Mouse (Mus musculus) heart, embryonic 14.5 days (tissue): ENCODE results near the gene Sh3tc1. TPM values are rescaled to one million over a fixed set of nuclear protein-coding genes. Genes with fewer than 3 reads are reported as not detected.

ENCODE experiments used
- ATAC-seq: fragments of 200-750 bp; cut with Nextera tagmentation; 2 replicates; pipeline ENCODE4 v1.8.0; 2017; ENCODE audit warnings: low read depth, moderate TSS enrichment; ENCODE audit not compliant: insufficient number of reproducible peaks, insufficient read depth, low FRiP score
- H3K27ac ChIP-seq, 2 experiments: fragments of 200-500 bp in 1 of 2; fragments of 300-500 bp in 1 of 2; sonication (generic) in 1 of 2; replicated peaks in 1 of 2; 2 replicates each; pipeline ENCODE4 v1.5.1; 2012 to 2014; ENCODE audit warnings: low read depth in 2 of 2, low read length in 2 of 2, control low read depth in 1 of 2, mild to moderate bottlenecking in 1 of 2, mixed read lengths in 1 of 2; ENCODE audit not compliant: control insufficient read depth in 1 of 2, insufficient read depth in 1 of 2
- H3K27me3 ChIP-seq: fragments of 300-500 bp; sonication (generic); 2 replicates; pipeline ENCODE4 v1.6.1; 2014; ENCODE audit warnings: mild to moderate bottlenecking, low read length, control low read depth; ENCODE audit not compliant: control insufficient read depth, insufficient read depth
- H3K36me3 ChIP-seq: fragments of 300-500 bp; sonication (generic); 2 replicates; pipeline ENCODE4 v1.6.1; 2014; ENCODE audit warnings: mild to moderate bottlenecking, control low read depth, low read length, mixed read lengths; ENCODE audit not compliant: control insufficient read depth, insufficient read depth
- H3K4me1 ChIP-seq, 2 experiments: fragments of 200-500 bp in 1 of 2; fragments of 300-500 bp in 1 of 2; sonication (generic) in 1 of 2; 2 replicates each; pipeline ENCODE4 v1.6.1; 2012 to 2014; ENCODE audit warnings: low read length in 2 of 2, control low read depth in 1 of 2, mixed read lengths in 1 of 2; ENCODE audit not compliant: control insufficient read depth in 2 of 2, insufficient read depth in 2 of 2
- H3K4me2 ChIP-seq: fragments of 300-500 bp; sonication (generic); 2 replicates; pipeline ENCODE4 v1.6.1; 2014; ENCODE audit warnings: mild to moderate bottlenecking, low read length
- H3K4me3 ChIP-seq, 2 experiments: fragments of 200-500 bp in 1 of 2; fragments of 300-500 bp in 1 of 2; sonication (generic) in 1 of 2; 2 replicates each; pipeline ENCODE4 v1.5.1; 2012 to 2014; ENCODE audit warnings: low read length in 2 of 2, mild to moderate bottlenecking in 2 of 2, control low read depth in 1 of 2, low read depth in 1 of 2, moderate library complexity in 1 of 2; ENCODE audit not compliant: control insufficient read depth in 1 of 2, insufficient read depth in 1 of 2
- H3K9ac ChIP-seq: fragments of 300-500 bp; sonication (generic); 2 replicates; pipeline ENCODE4 v1.6.1; 2014; ENCODE audit warnings: mild to moderate bottlenecking, low read length
- H3K9me3 ChIP-seq: fragments of 300-500 bp; sonication (generic); 2 replicates; pipeline ENCODE4 v1.6.1; 2016; ENCODE audit warnings: low read length, control low read depth; ENCODE audit not compliant: control insufficient read depth
- WGBS: fragments of 180-500 bp; shearing (Covaris S2); extraction: QIAGEN DNeasy Blood & Tissue Kit; methylation state at CpG from one replicate; pipeline ENCODE4 v1.1.7; 2014; 5-methylcytosine and 5-hydroxymethylcytosine counted together
- polyA plus RNA-seq: library from polyadenylated mRNA; unstranded; fragments of >200 nt; fragmentation: Nextera tagmentation; extraction: Ambion mirVana; gene quantifications from 2 replicates; pipeline ENCODE4 v1.2.1, GENCODE M21; 2014

Sh3tc1 gene
- polyA plus RNA-seq, 1 experiment from 2014 or later, result 6.3 TPM

GRCm38 (mm10) chr5:35729844-35730243, 9.9 kb downstream of the Sh3tc1 start:
- H3K27ac ChIP-seq, result peak overlapping the region; percentile 89 to 93
- WGBS, result 67% methylated on average over 3 of the region's 3 CpGs
- no peaks in the 10 kb centered on the region for H3K9me3 ChIP-seq
- no peak overlapping the region for H3K9ac ChIP-seq
- peak overlapping the region; percentile 57; the same call in 1 of the 2 replicates for H3K4me2 ChIP-seq
- peaks cover 17 to 24% of the 10 kb centered on the region in 2 experiments for H3K4me1 ChIP-seq
- no peak overlapping the region for H3K4me3 ChIP-seq
- ATAC-seq, result peak; percentile 33
- H3K27me3 ChIP-seq, result no peaks in the 10 kb centered on the region
- no peaks in the 10 kb centered on the region for H3K36me3 ChIP-seq

- Histone ChIP-seq H3K27ac (peak overlapping the region; percentile 89 to 93), H3K4me1 (peaks cover 17 to 24% of the 10 kb centered on the region in 2 experiments), H3K9me3 (no peaks in the 10 kb centered on the region), H3K4me2 (peak overlapping the region; percentile 57), H3K9ac (peak overlapping the region; percentile 69), H3K4me3 (peak overlapping the region; percentile 33 to 44), H3K27me3 (no peaks in the 10 kb centered on the region), H3K36me3 (no peaks in the 10 kb centered on the region)
- WGBS, result 58% methylated on average over 11 of the region's 11 CpGs
- peak; percentile 73 for ATAC-seq
Measured at GRCm38 (mm10) chr5:35728957-35729460, 10.8 kb downstream of the Sh3tc1 start.

GRCm38 (mm10) chr5:35728344-35728956, 11.3 kb downstream of the Sh3tc1 start:
- peak overlapping the region; percentile 89 to 93 for H3K27ac ChIP-seq
- H3K9me3 ChIP-seq, result no peaks in the 10 kb centered on the region
- H3K36me3 ChIP-seq, result 0 out of 2 replicates have a peak, but pooled peaks cover 4% of the 10 kb centered on the region
- H3K4me3 ChIP-seq, result peak overlapping the region; percentile 33 to 44
- peak overlapping the region; percentile 69 for H3K9ac ChIP-seq
- peaks cover 14 to 25% of the 10 kb centered on the region in 2 experiments for H3K4me1 ChIP-seq
- H3K4me2 ChIP-seq, result peak overlapping the region; percentile 57
- WGBS, result 63% methylated on average over 12 of the region's 12 CpGs
- ATAC-seq, result no peak
- no peaks in the 10 kb centered on the region for H3K27me3 ChIP-seq

GRCm38 (mm10) chr5:35727447-35727846, 12.3 kb downstream of the Sh3tc1 start:
- no peak overlapping the region for H3K27ac ChIP-seq
- peak overlapping the region in 1 of 2 experiments; percentile 33; a peak in 2 of 4 replicates for H3K4me3 ChIP-seq
- 85% methylated on average over 5 of the region's 5 CpGs for WGBS
- H3K9ac ChIP-seq, result no peak overlapping the region
- H3K27me3 ChIP-seq, result no peaks in the 10 kb centered on the region
- no peaks in the 10 kb centered on the region for H3K9me3 ChIP-seq
- H3K4me1 ChIP-seq, result peaks cover 23 to 34% of the 10 kb centered on the region in 2 experiments
- H3K4me2 ChIP-seq, result peak overlapping the region; percentile 57
- H3K36me3 ChIP-seq, result 0 out of 2 replicates have a peak, but pooled peaks cover 4% of the 10 kb centered on the region
- ATAC-seq, result no peak

GRCm38 (mm10) chr5:35725840-35726239, 13.9 kb downstream of the Sh3tc1 start:
- 78% methylated on average over 3 of the region's 3 CpGs for WGBS
- ATAC-seq, result no peak
- Histone ChIP-seq H3K36me3 (peaks cover 6% of the 10 kb centered on the region; the same call in 1 of the 2 replicates), H3K4me3 (no peak overlapping the region), H3K4me1 (peaks cover 29 to 37% of the 10 kb centered on the region in 2 experiments), H3K27me3 (no peaks in the 10 kb centered on the region), H3K27ac (no peak overlapping the region), H3K9ac (no peak overlapping the region), H3K9me3 (no peaks in the 10 kb centered on the region), H3K4me2 (no peak overlapping the region)

GRCm38 (mm10) chr5:35723900-35724299, 15.9 kb downstream of the Sh3tc1 start:
- H3K4me3 ChIP-seq, result no peak overlapping the region
- H3K4me1 ChIP-seq, result peaks cover 39 to 40% of the 10 kb centered on the region in 2 experiments
- H3K4me2 ChIP-seq, result no peak overlapping the region
- H3K36me3 ChIP-seq, result peaks cover 8% of the 10 kb centered on the region; the same call in 1 of the 2 replicates
- H3K27ac ChIP-seq, result no peak overlapping the region
- no peaks in the 10 kb centered on the region for H3K27me3 ChIP-seq
- no peak overlapping the region for H3K9ac ChIP-seq
- H3K9me3 ChIP-seq, result no peaks in the 10 kb centered on the region
- 83% methylated on average over 5 of the region's 5 CpGs for WGBS
- no peak for ATAC-seq

- ATAC-seq, result no peak
- peaks cover 9% of the 10 kb centered on the region; the same call in 1 of the 2 replicates for H3K36me3 ChIP-seq
- H3K27ac ChIP-seq, result peak overlapping the region; percentile 54 to 70
- no peak overlapping the region for H3K4me3 ChIP-seq
- H3K27me3 ChIP-seq, result no peaks in the 10 kb centered on the region
- 11% methylated on average over 2 of the region's 2 CpGs for WGBS
- H3K4me1 ChIP-seq, result peaks cover 34 to 44% of the 10 kb centered on the region in 2 experiments
- H3K9ac ChIP-seq, result peak overlapping the region; percentile 21; the same call in 1 of the 2 replicates
- no peaks in the 10 kb centered on the region for H3K9me3 ChIP-seq
- no peak overlapping the region for H3K4me2 ChIP-seq
Measured at GRCm38 (mm10) chr5:35722654-35723053, 17.1 kb downstream of the Sh3tc1 start.
